Mouse (Mus musculus) ovary, postnatal 10 days (tissue): ENCODE results near the gene Gm13276.
"Not testable (repeated sequence)": the region's sequence is repeated elsewhere in the genome, so short reads cannot be mapped to it uniquely, and the experiment has no call there.

ENCODE experiments used
- DNase-seq: peaks from one replicate; pipeline ENCODE4 v3.0.0; 2022; ENCODE audit warnings: low spot score

Gm13276 gene

DNA sequence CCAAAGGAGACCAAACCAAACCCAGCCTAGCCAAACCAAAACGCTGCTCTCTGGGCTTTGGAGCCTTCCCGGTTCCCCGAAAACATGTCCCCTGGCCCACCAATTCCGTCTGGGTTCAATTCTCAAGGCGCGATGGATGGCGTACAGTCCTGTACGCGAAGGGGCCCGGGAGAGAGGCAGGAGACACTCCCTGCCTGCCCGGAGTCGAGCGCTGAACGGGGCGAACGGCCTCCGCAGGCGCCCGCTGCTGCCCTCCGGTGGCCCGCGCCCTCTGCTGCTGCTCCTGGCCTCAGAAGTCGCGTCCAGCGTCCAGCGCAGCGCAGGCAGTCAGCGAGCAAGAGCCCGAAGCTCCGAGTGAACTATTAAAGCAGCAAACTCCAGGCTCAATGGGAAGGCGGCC, 3.2 kb upstream of the Gm13276 start:
- not testable (repeated sequence) for DNase-seq

GRCm38 (mm10) chr4:88788402-88788801, 2.9 kb downstream of the Gm13276 start, which contains the start of gene Gm13277:
Gene Gm13277 (plus strand): TSS chr4:88788632.
- DNase-seq: not testable (repeated sequence)

GRCm38 (mm10) chr4:88791250-88791649, 5.7 kb downstream of the Gm13276 start, which contains the start of gene Gm13278:
Gene Gm13278 (plus strand): TSS chr4:88791550.
- not testable (repeated sequence) for DNase-seq

DNA sequence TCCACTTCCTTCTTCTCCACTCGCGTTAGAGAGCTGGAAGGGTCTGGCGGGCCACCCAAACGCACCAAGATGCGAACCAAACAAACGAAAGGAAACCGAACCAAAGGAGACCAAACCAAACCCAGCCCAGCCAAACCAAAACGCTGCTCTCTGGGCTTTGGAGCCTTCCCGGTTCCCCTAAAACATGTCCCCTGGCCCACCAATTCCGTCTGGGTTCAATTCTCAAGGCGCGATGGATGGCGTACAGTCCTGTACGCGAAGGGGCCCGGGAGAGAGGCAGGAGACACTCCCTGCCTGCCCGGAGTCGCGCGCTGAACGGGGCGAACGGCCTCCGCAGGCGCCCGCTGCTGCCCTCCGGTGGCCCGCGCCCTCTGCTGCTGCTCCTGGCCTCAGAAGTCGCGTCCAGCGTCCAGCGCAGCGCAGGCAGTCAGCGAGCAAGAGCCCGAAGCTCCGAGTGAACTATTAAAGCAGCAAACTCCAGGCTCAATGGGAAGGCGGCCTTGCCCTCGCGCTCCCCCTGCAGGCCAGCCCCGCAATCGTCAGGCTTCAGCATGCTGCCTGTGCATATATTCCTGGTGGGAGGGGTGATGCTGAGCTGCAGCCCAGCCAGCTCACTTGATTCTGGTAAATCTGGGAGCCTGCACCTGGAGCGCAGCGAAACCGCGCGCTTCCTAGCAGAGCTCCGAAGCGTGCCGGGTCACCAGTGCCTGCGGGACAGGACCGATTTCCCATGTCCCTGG, 8.6 kb downstream of the Gm13276 start, which contains the start of gene Gm13275:
TSS of gene Gm13275 (plus strand) at position 552 of the 740 bp plus-strand sequence.
- DNase-seq: peak; percentile 96

DNA sequence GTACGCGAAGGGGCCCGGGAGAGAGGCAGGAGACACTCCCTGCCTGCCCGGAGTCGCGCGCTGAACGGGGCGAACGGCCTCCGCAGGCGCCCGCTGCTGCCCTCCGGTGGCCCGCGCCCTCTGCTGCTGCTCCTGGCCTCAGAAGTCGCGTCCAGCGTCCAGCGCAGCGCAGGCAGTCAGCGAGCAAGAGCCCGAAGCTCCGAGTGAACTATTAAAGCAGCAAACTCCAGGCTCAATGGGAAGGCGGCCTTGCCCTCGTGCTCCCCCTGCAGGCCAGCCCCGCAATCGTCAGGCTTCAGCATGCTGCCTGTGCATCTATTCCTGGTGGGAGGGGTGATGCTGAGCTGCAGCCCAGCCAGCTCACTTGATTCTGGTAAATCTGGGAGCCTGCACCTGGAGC, 11.6 kb downstream of the Gm13276 start, which contains the start of gene Gm13279:
TSS of gene Gm13279 (plus strand) at position 301 of the 400 bp plus-strand sequence.
- DNase-seq: not testable (repeated sequence)

DNA sequence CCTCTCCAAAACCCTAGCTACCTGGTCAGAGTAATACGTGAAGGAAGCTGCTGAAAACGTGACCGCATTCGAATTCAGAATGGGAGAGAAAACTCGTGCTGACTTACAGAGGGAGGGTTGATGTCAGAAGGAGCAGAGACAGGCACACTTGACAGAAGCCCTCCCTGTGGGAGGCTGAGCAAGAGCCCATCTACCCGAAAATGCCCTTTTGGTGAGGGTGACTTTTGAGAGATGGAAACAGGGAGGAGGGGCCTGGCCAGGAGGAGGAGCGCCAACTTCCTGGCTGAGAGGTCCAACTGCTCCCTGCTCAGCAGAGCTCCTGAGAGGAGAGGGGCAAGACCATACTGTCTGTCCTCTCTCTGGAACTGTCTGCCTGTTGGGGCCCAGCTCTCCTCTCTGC, 13.9 kb downstream of the Gm13276 start, which contains the start of gene Gm13285:
TSS of gene Gm13285 (plus strand) at position 301 of the 400 bp plus-strand sequence.
- not testable (repeated sequence) for DNase-seq

DNA sequence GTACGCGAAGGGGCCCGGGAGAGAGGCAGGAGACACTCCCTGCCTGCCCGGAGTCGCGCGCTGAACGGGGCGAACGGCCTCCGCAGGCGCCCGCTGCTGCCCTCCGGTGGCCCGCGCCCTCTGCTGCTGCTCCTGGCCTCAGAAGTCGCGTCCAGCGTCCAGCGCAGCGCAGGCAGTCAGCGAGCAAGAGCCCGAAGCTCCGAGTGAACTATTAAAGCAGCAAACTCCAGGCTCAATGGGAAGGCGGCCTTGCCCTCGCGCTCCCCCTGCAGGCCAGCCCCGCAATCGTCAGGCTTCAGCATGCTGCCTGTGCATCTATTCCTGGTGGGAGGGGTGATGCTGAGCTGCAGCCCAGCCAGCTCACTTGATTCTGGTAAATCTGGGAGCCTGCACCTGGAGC, 17.4 kb downstream of the Gm13276 start, which contains the start of gene Gm13287:
TSS of gene Gm13287 (plus strand) at position 301 of the 400 bp plus-strand sequence.
- DNase-seq: not testable (repeated sequence)

- not testable (repeated sequence) for DNase-seq
Observed at GRCm38 (mm10) chr4:88805231-88805630, 19.7 kb downstream of the Gm13276 start, which contains the start of gene Gm13288. Gene Gm13288 (plus strand): TSS chr4:88805531.

DNA sequence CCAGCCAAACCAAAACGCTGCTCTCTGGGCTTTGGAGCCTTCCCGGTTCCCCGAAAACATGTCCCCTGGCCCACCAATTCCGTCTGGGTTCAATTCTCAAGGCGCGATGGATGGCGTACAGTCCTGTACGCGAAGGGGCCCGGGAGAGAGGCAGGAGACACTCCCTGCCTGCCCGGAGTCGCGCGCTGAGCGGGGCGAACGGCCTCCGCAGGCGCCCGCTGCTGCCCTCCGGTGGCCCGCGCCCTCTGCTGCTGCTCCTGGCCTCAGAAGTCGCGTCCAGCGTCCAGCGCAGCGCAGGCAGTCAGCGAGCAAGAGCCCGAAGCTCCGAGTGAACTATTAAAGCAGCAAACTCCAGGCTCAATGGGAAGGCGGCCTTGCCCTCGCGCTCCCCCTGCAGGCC, 20.3 kb downstream of the Gm13276 start:
- DNase-seq: not testable (repeated sequence)

DNA sequence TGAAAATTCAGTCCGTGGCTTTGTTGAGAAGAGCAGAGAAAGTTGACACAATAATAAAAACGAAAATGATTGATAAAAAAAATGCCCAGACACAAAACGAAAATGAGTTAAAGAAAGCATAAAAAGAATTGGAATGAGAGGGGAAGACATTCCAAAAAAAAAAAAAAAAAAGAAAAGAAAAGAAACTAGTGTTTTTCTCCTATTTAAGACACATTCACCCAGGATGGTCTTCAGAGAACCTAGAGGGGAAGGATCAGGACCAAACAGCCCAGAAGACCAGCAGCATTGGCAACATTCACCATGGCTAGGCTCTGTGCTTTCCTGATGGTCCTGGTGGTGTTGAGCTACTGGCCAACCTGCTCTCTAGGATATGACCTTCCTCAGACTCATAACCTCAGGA, 30.4 kb downstream of the Gm13276 start, which contains the start of gene Ifna7:
TSS of gene Ifna7 (plus strand) at position 301 of the 400 bp plus-strand sequence.
- DNase-seq: no peak

DNA sequence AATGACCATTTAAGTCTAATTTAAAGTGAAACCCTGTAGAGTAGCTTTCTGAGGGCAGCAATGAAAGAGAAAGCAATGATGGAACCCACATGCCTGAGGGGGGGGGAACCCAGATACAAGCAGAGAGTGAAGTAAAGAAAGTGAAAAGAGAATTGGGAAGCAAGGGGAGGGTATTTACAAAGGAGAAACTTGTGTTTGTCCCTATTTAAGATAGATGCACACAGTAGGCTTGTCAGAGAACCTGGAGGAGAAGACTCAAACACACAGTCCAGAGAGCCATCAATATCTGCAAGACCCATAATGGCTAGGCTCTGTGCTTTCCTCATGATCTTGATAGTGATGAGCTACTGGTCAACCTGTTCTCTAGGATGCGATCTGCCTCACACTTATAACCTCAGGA, 34.1 kb downstream of the Gm13276 start, which contains the start of gene Ifna11:
TSS of gene Ifna11 (plus strand) at position 301 of the 400 bp plus-strand sequence.
- DNase-seq: no peak

DNA sequence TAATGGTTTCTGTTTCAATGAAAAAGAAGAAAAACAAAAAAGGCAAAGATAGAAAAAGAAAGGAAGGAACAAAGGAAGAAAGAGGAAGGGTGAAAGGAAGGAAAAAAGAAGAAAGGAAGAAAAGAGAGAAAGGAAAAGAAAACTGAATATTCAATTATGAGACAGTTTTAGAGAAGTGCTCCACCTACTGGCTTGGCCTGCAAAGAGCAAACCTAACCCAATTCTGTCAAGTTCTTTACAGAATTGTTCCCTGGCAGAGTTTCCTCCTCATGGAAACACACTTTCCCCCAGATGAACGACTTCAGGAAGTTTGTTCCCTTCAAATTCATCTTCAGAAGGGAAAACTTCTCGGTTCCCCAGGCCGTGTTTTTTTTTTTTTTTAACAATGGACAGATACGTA, 37.5 kb downstream of the Gm13276 start:
- no peak for DNase-seq

DNA sequence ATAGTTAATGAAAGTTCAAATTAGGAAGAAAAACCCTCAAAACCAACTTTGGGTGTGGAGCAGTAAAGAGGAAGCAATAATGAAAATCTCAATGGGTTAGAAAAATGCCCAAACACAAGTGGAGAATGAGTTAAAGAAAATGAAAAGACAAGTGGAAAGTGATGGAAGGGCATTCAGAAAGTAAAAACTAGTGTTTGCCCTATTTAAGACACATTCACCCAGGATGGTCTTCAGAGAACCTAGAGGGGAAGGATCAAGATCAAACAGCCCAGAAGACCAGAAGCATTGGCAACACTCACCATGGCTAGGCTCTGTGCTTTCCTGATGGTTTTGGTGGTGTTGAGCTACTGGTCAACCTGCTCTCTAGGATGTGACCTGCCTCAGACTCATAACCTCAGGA, 41.6 kb downstream of the Gm13276 start, which contains the start of gene Ifna6:
TSS of gene Ifna6 (plus strand) at position 301 of the 400 bp plus-strand sequence.
- not testable (repeated sequence) for DNase-seq

DNA sequence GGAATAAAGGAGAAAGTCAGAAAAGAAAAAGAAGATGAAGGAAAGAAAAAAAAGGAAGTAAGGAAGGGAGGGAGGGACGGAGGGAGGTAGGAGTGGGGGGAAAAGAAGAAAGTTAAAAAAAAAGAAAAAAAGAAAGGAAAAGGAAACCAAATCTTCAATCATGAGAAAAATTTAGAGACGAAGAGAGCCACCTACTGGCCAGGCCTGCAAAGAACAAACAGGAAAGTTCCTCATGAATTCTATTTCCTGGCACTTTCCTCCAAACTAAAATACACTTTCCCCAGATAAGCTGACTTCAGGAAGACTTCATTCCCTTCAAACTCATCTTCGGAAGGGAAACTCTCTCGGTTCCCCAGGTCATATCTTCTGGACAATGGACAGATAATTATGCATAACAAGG, 45.0 kb downstream of the Gm13276 start:
- no peak for DNase-seq

- DNase-seq: not testable (repeated sequence)
Observed at GRCm38 (mm10) chr4:88835225-88835624, 49.7 kb downstream of the Gm13276 start, which contains the start of gene Ifna5. Gene Ifna5 (plus strand): TSS chr4:88835525.
